ENCODE assay signal across 22 mouse cellular contexts in the genomic region with DNA sequence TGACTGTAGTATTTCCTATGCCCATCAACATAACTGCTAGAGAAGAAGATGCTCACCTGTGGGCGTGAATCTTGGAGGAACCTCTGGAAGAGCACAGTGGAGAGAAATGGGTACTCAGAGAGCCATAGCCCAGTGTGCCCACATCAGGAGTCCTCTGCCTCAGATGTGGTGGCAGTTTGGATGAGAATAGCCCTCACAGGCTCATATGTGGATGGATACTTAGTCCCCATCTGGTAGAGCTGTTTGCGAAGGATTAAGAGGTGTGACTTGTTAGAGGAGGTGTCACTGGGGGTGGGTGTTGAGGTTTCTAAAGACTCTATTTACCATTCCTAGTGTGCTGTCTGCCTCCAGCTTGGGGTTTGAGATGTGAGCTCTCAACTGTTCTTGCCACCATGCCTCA.
"Had no signal": no experiment of that assay in that cellular context is flagged by ENCODE, and none has a peak within 500 bp of the region (broad histone marks: within the 10 kb centered on the region; RNA-seq: fewer than 3 reads in every experiment).

No protein-coding gene starts in this region.

- DNase-seq: heart, postnatal 10 days; heart, postnatal 14 days; heart, postnatal 36 days; heart, postnatal 4 days; kidney, adult 11 months; kidney, adult 18-20 months; kidney, adult 2 months; kidney, adult 8-10 months; kidney, adult 9 months; kidney, postnatal 10 days; kidney, postnatal 14 days; kidney, postnatal 25 days; kidney, postnatal 36 days; kidney, postnatal 4 days; layer of hippocampus, adult 9-11 months; layer of hippocampus, postnatal 36 days had no signal

- ATAC-seq: hindbrain, embryonic 16.5 days; hindbrain, postnatal 0 days; inflammation-experienced regulatory T-cells, adult 6 months; intestine, embryonic 15.5 days; intestine, embryonic 16.5 days; intestine, postnatal 0 days had no signal
